Mouse (Mus musculus): ENCODE results near the gene Sept6.
A peak's percentile ranks its signal among the peaks of the same experiment; 100 is the strongest.

Gene Sept6

GRCm38 (mm10) chrX:36864609-36865328, 126.8 kb downstream of the Sept6 start:
- DNase-seq (ENCODE audit: low read depth, low spot score): no peak

GRCm38 (mm10) chrX:36863766-36864608, 127.6 kb downstream of the Sept6 start:
- DNase-seq (ENCODE audit: low read depth, low spot score): peak; percentile 57

All from retina, postnatal 7 days (tissue).